Comparison of ENCODE assay signal across 9 mouse cellular contexts in the genomic region with DNA sequence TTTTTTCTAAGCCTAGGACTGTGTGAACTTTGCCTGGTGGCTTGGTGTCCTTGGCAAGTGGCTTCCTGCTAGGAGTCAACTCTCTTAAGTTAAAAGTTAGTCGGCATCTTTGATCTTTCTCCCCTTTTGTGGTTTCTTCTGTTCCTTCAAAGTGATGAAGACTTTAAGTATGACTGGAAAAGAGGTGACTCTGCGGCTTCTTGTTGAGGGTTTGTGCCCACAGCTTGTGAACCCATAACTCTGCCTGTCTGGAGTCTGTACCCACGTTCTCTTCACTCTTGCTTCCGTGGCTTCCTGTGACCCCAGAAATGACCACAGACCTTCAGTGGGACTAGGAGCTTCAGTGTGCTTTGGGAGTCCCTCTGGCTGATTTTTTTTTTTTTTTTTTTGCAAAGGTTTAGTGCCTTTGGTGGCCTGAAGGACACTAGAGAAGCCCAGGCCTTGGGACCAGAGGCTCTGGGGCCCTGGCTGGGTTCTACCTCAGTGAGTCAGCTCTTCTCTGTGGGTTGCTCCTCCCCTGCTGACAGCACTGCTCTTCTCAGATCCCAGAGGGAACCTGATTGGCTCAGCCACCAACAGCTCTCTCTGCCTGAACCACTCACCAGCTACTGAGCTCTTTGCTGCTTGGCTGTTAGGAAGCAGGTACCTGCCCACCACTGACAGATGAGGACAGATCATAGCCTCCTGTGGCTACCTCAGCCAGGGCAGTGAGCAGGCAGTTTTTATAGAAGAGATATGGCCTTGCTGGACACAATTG. TPM values are rescaled to one million over a fixed set of nuclear protein-coding genes. Genes with fewer than 3 reads are reported as not detected.
DNase-seq lines count a peak whose midpoint lies in the region; ATAC-seq and TF ChIP-seq lines count a peak whose summit lies in the region.
"Had no signal": no experiment of that assay in that cellular context is flagged by ENCODE, and none has a peak within 500 bp of the region (broad histone marks: within the 10 kb centered on the region; RNA-seq: fewer than 3 reads in every experiment).

No protein-coding gene starts in this region.

- DNase-seq in hindbrain, embryonic 14.5 days (ENCODE audit: low spot score) = no peak
- no peak for DNase-seq in ES-E14 (ENCODE audit: low read depth, low spot score)
- DNase-seq in embryo, embryonic 10.5 days (ENCODE audit: low spot score) = peak; percentile 27
- DNase-seq in lung, postnatal 4 days = peak; percentile 47 to 56
- peak; percentile 43 for DNase-seq in thymus, postnatal 4 days
- no peak for DNase-seq in layer of hippocampus, adult 18-20 months (ENCODE audit: low spot score in 2 of 2)
- DNase-seq in urinary bladder, postnatal 4 days (ENCODE audit: low spot score in 2 of 2) = no peak

- WGBS in hindbrain, embryonic 13.5 days = 90% methylated on average over 4 of the region's 4 CpGs
- WGBS in hindbrain, embryonic 14.5 days = 94% methylated on average over 4 of the region's 4 CpGs

- H3K9me3 ChIP-seq in hindbrain, embryonic 13.5 days = no peaks in the 10 kb centered on the region
- H3K9me3 ChIP-seq in hindbrain, embryonic 14.5 days (ENCODE audit: control insufficient read depth, low read length) = no peaks in the 10 kb centered on the region
- H3K9me3 ChIP-seq in ES-E14 (ENCODE audit: control insufficient read depth, insufficient read depth, low read depth, low read length) = no peaks in the 10 kb centered on the region
- H3K9me3 ChIP-seq: embryonic facial prominence, embryonic 13.5 days had no signal

- no peaks in the 10 kb centered on the region for H3K4me1 ChIP-seq in hindbrain, embryonic 13.5 days (replicated peaks)
- no peaks in the 10 kb centered on the region for H3K4me1 ChIP-seq in hindbrain, embryonic 14.5 days (replicated peaks; ENCODE audit: control insufficient read depth, insufficient read depth, low read length)
- H3K4me1 ChIP-seq in ES-E14 (ENCODE audit: control insufficient read depth in 2 of 2, insufficient read depth in 2 of 2, low read length in 2 of 2, poor library complexity in 1 of 2) = peaks cover 0 to 9% of the 10 kb centered on the region in 2 experiments; a peak in 1 of 4 replicates
- H3K4me1 ChIP-seq: embryonic facial prominence, embryonic 13.5 days had no signal

- H3K9ac ChIP-seq in hindbrain, embryonic 13.5 days = no peak overlapping the region
- no peak overlapping the region for H3K9ac ChIP-seq in hindbrain, embryonic 14.5 days
- H3K9ac ChIP-seq in ES-E14 (ENCODE audit: insufficient read depth, low read depth, low read length, poor library complexity, severe bottlenecking) = no peak overlapping the region
- H3K9ac ChIP-seq: embryonic facial prominence, embryonic 13.5 days had no signal

- H3K4me3 ChIP-seq in hindbrain, embryonic 13.5 days = no peak overlapping the region
- H3K4me3 ChIP-seq in hindbrain, embryonic 14.5 days (replicated peaks; ENCODE audit: low read length) = no peak overlapping the region
- no peak overlapping the region for H3K4me3 ChIP-seq in ES-E14 (ENCODE audit: insufficient read depth in 1 of 2, low read depth in 1 of 2, low read length in 2 of 2, poor library complexity in 1 of 2, severe bottlenecking in 1 of 2)
- H3K4me3 ChIP-seq: embryonic facial prominence, embryonic 13.5 days had no signal

- H3K27me3 ChIP-seq in hindbrain, embryonic 13.5 days = no peaks in the 10 kb centered on the region
- no peaks in the 10 kb centered on the region for H3K27me3 ChIP-seq in hindbrain, embryonic 14.5 days (ENCODE audit: control insufficient read depth, insufficient read depth, low read length)
- H3K27me3 ChIP-seq: embryonic facial prominence, embryonic 13.5 days had no signal

- in situ Hi-C loops in ES-E14 (cut with MboI; ENCODE audit: low sequenced_read_pairs in 2 of 2, unreplicated experiment in 2 of 2) = no loop called here

- H3K36me3 ChIP-seq in hindbrain, embryonic 13.5 days = no peaks in the 10 kb centered on the region
- no peaks in the 10 kb centered on the region for H3K36me3 ChIP-seq in hindbrain, embryonic 14.5 days (replicated peaks; ENCODE audit: control insufficient read depth, insufficient read depth)
- no peaks in the 10 kb centered on the region for H3K36me3 ChIP-seq in ES-E14 (ENCODE audit: control insufficient read depth, insufficient read depth, low read length, poor library complexity, severe bottlenecking)
- H3K36me3 ChIP-seq: embryonic facial prominence, embryonic 13.5 days had no signal

- peak; percentile 28; the same call in 1 of the 2 replicates for ATAC-seq in hindbrain, embryonic 13.5 days (ENCODE audit: low FRiP score)
- ATAC-seq in hindbrain, embryonic 14.5 days (ENCODE audit: low FRiP score) = no peak

- H3K27ac ChIP-seq in hindbrain, embryonic 13.5 days = no peak overlapping the region
- H3K27ac ChIP-seq in hindbrain, embryonic 14.5 days = no peak overlapping the region
- H3K27ac ChIP-seq in ES-E14 (ENCODE audit: insufficient read depth, low read depth, low read length, poor library complexity, severe bottlenecking) = no peak overlapping the region
- H3K27ac ChIP-seq: embryonic facial prominence, embryonic 13.5 days had no signal

- no peak overlapping the region for H3K4me2 ChIP-seq in hindbrain, embryonic 13.5 days
- H3K4me2 ChIP-seq in hindbrain, embryonic 14.5 days (replicated peaks) = no peak overlapping the region
- H3K4me2 ChIP-seq: embryonic facial prominence, embryonic 13.5 days had no signal

TF ChIP-seq in ES-E14, 5 proteins besides CTCF, POLR2A, EP300 and RAD21:
- peak; percentile 50; the same call in 1 of the 2 replicates for TF ChIP-seq MAFK (IDR thresholded peaks at IDR 0.05; ENCODE audit: insufficient read depth, low read depth, low read length)
- no peak for TF ChIP-seq HCFC1 (IDR thresholded peaks at IDR 0.05; ENCODE audit: borderline replicate concordance, insufficient read depth, low read length)
- no peak for TF ChIP-seq ZC3H11A (IDR thresholded peaks at IDR 0.05; ENCODE audit: borderline replicate concordance, low read depth, low read length)
- TF ChIP-seq CHD2 (IDR thresholded peaks at IDR 0.05; ENCODE audit: low read depth, low read length) = peak; percentile 47; the same call in 1 of the 2 replicates
- no peak for TF ChIP-seq ZNF384 (IDR thresholded peaks at IDR 0.05; ENCODE audit: low read depth, low read length)

RNA-seq across cellular contexts. Expression of gene Inpp5d, which starts 17.2 kb away (rescaled TPM):
- 4.0 and 4.1 TPM in 2 replicates for polyA plus RNA-seq in hindbrain, embryonic 13.5 days (2015; fragmentation: Nextera tagmentation; extraction: Ambion mirVana)
- 3.4 and 4.6 TPM in 2 replicates for polyA plus RNA-seq in hindbrain, embryonic 14.5 days (2014; fragmentation: Nextera tagmentation; extraction: Ambion mirVana)
- total RNA-seq in ES-E14 (2012; rRNA removed) = 39.5 and 52.4 TPM in 2 replicates
- 10 to 100 TPM; 13.6 to 16.8 TPM for total RNA-seq in layer of hippocampus, adult 18-20 months (2021)

Comparison
In these comparisons a context has a peak if more than half of its experiments do, and no peak if none do; other contexts are left out.
1. DNase-seq: peak in embryo, embryonic 10.5 days (single experiment), lung, postnatal 4 days (2 of 2) and thymus, postnatal 4 days (single experiment); none in hindbrain, embryonic 14.5 days (single experiment), ES-E14 (single experiment), layer of hippocampus, adult 18-20 months (0 of 2) and urinary bladder, postnatal 4 days (0 of 2).